Mouse (Mus musculus) forebrain, embryonic 11.5 days (tissue): Measurements from ENCODE around the gene H2-DMa. TPM values are rescaled to one million over a fixed set of nuclear protein-coding genes. Genes with fewer than 3 reads are reported as not detected.

Experiments used
- ATAC-seq: fragments of 200-750 bp; cut with Nextera tagmentation; replicated peaks from 2 replicates; pipeline ENCODE4 v1.8.0; 2017; ENCODE audit warnings: moderate TSS enrichment; ENCODE audit not compliant: low FRiP score
- DNase-seq: peaks from one replicate; pipeline ENCODE4 v3.0.0-alpha.2; 2017; ENCODE audit warnings: low spot score
- H3K27ac ChIP-seq: fragments of 300-500 bp; sonication (generic); 2 replicates; pipeline ENCODE4 v1.5.1; 2014; ENCODE audit warnings: low read depth, low read length
- H3K27me3 ChIP-seq: fragments of 300-500 bp; sonication (generic); 2 replicates; pipeline ENCODE4 v1.6.1; 2014; ENCODE audit warnings: mild to moderate bottlenecking, low read length, mixed read lengths; ENCODE audit not compliant: control insufficient read depth, insufficient read depth
- H3K36me3 ChIP-seq: fragments of 300-500 bp; sonication (generic); 2 replicates; pipeline ENCODE4 v1.6.1; 2014; ENCODE audit warnings: mild to moderate bottlenecking, low read length, moderate library complexity, mixed read lengths; ENCODE audit not compliant: control insufficient read depth, insufficient read depth
- H3K4me1 ChIP-seq: fragments of 300-500 bp; sonication (generic); replicated peaks from 2 replicates; pipeline ENCODE4 v1.6.1; 2014; ENCODE audit warnings: low read length, mixed read lengths; ENCODE audit not compliant: control insufficient read depth, insufficient read depth
- H3K4me2 ChIP-seq: fragments of 300-500 bp; sonication (generic); 2 replicates; pipeline ENCODE4 v1.6.1; 2014; ENCODE audit warnings: low read depth, mild to moderate bottlenecking, low read length, moderate library complexity, mixed read lengths; ENCODE audit not compliant: severe bottlenecking
- H3K4me3 ChIP-seq: fragments of 300-500 bp; sonication (generic); 2 replicates; pipeline ENCODE4 v1.5.1; 2014; ENCODE audit warnings: low read depth, low read length
- H3K9ac ChIP-seq: fragments of 300-500 bp; sonication (generic); 2 replicates; pipeline ENCODE4 v1.6.1; 2014; ENCODE audit warnings: low read length
- H3K9me3 ChIP-seq: fragments of 300-500 bp; sonication (generic); 2 replicates; pipeline ENCODE4 v1.6.1; 2016; ENCODE audit warnings: low read length, mixed read lengths; ENCODE audit not compliant: control insufficient read depth
- WGBS: fragments of 180-500 bp; shearing (Covaris S2); extraction: QIAGEN DNeasy Blood & Tissue Kit; methylation state at CpG from one replicate; pipeline ENCODE4 v1.1.7; 2014; 5-methylcytosine and 5-hydroxymethylcytosine counted together
- polyA plus RNA-seq: library from polyadenylated mRNA; unstranded; fragments of >200 nt; fragmentation: Nextera tagmentation; extraction: Ambion mirVana; gene quantifications from 2 replicates; pipeline ENCODE4 v1.2.1, GENCODE M21; 2014

Gene H2-DMa
- polyA plus RNA-seq, 1 experiment from 2014 or later: 8.2 TPM

GRCm38 (mm10) chr17:34165033-34165730 lies 45.8 kb downstream of the H2-DMa start:
- Histone ChIP-seq H3K27ac (no peak overlapping the region), H3K4me1 (no peaks in the 10 kb centered on the region), H3K4me2 (no peak overlapping the region), H3K27me3 (no peaks in the 10 kb centered on the region), H3K9ac (no peak overlapping the region), H3K4me3 (no peak overlapping the region), H3K9me3 (no peaks in the 10 kb centered on the region), H3K36me3 (no peaks in the 10 kb centered on the region)
- DNase-seq: no peak
- no peak for ATAC-seq
- 83% methylated on average over 6 of the region's 6 CpGs for WGBS

- no peaks in the 10 kb centered on the region for H3K4me1 ChIP-seq
- no peaks in the 10 kb centered on the region for H3K36me3 ChIP-seq
- ATAC-seq: no peak
- 5% methylated on average over 2 of the region's 2 CpGs for WGBS
- H3K9ac ChIP-seq: no peak overlapping the region
- no peak overlapping the region for H3K4me2 ChIP-seq
- DNase-seq: peak; percentile 62
- H3K27ac ChIP-seq: no peak overlapping the region
- H3K9me3 ChIP-seq: no peaks in the 10 kb centered on the region; the same call in 1 of the 2 replicates
- H3K27me3 ChIP-seq: no peaks in the 10 kb centered on the region
- no peak overlapping the region for H3K4me3 ChIP-seq
Measured at GRCm38 (mm10) chr17:34169279-34169678, 49.9 kb downstream of the H2-DMa start.

GRCm38 (mm10) chr17:34170487-34170876 lies 51.1 kb downstream of the H2-DMa start:
- H3K9ac ChIP-seq: no peak overlapping the region
- no peak overlapping the region for H3K4me2 ChIP-seq
- 25% methylated on average over 4 of the region's 4 CpGs for WGBS
- ATAC-seq (no peak), DNase-seq (no peak)
- H3K9me3 ChIP-seq: no peaks in the 10 kb centered on the region; the same call in 1 of the 2 replicates
- H3K27me3 ChIP-seq: no peaks in the 10 kb centered on the region
- no peaks in the 10 kb centered on the region for H3K4me1 ChIP-seq
- no peak overlapping the region for H3K4me3 ChIP-seq
- H3K27ac ChIP-seq: no peak overlapping the region
- H3K36me3 ChIP-seq: no peaks in the 10 kb centered on the region

- no peaks in the 10 kb centered on the region for H3K36me3 ChIP-seq
- H3K9ac ChIP-seq: no peak overlapping the region; the same call in 1 of the 2 replicates
- no peaks in the 10 kb centered on the region for H3K4me1 ChIP-seq
- no peaks in the 10 kb centered on the region for H3K27me3 ChIP-seq
- H3K9me3 ChIP-seq: no peaks in the 10 kb centered on the region; the same call in 1 of the 2 replicates
- H3K4me2 ChIP-seq: no peak overlapping the region
- no peak overlapping the region for H3K27ac ChIP-seq
- ATAC-seq (no peak), DNase-seq (peak; percentile 79)
- 46% methylated on average over 13 of the region's 13 CpGs for WGBS
- no peak overlapping the region for H3K4me3 ChIP-seq
Measured at GRCm38 (mm10) chr17:34170877-34171498, 51.6 kb downstream of the H2-DMa start.

- Histone ChIP-seq H3K4me1 (no peaks in the 10 kb centered on the region), H3K9me3 (peaks cover 4% of the 10 kb centered on the region; the same call in 1 of the 2 replicates), H3K27me3 (no peaks in the 10 kb centered on the region), H3K27ac (no peak overlapping the region), H3K9ac (no peak overlapping the region), H3K4me2 (no peak overlapping the region), H3K36me3 (no peaks in the 10 kb centered on the region), H3K4me3 (no peak overlapping the region)
- 95% methylated on average over 5 of the region's 5 CpGs for WGBS
- DNase-seq: no peak
- no peak for ATAC-seq
Measured at GRCm38 (mm10) chr17:34172528-34172927, 53.2 kb downstream of the H2-DMa start.

GRCm38 (mm10) chr17:34174075-34174474 lies 54.7 kb downstream of the H2-DMa start:
- no peak overlapping the region for H3K4me3 ChIP-seq
- H3K27me3 ChIP-seq: no peaks in the 10 kb centered on the region
- no peak overlapping the region for H3K4me2 ChIP-seq
- H3K4me1 ChIP-seq: no peaks in the 10 kb centered on the region
- WGBS: 61% methylated on average over 1 of the region's 1 CpGs
- H3K9me3 ChIP-seq: peaks cover 4% of the 10 kb centered on the region; the same call in 1 of the 2 replicates
- no peak overlapping the region for H3K27ac ChIP-seq
- H3K36me3 ChIP-seq: no peaks in the 10 kb centered on the region
- no peak for DNase-seq
- no peak overlapping the region for H3K9ac ChIP-seq
- ATAC-seq: no peak

- no peak overlapping the region for H3K9ac ChIP-seq
- no peak overlapping the region for H3K4me3 ChIP-seq
- no peak overlapping the region for H3K4me2 ChIP-seq
- no peak overlapping the region for H3K27ac ChIP-seq
- no peaks in the 10 kb centered on the region for H3K4me1 ChIP-seq
- peaks cover 4% of the 10 kb centered on the region; the same call in 1 of the 2 replicates for H3K9me3 ChIP-seq
- H3K27me3 ChIP-seq: no peaks in the 10 kb centered on the region
- ATAC-seq (no peak), DNase-seq (no peak)
- no peaks in the 10 kb centered on the region for H3K36me3 ChIP-seq
- WGBS: 71% methylated on average over 4 of the region's 4 CpGs
Measured at GRCm38 (mm10) chr17:34177179-34177578, 57.8 kb downstream of the H2-DMa start.

GRCm38 (mm10) chr17:34179019-34179418 lies 59.7 kb downstream of the H2-DMa start:
- Histone ChIP-seq H3K4me1 (no peaks in the 10 kb centered on the region), H3K27ac (no peak overlapping the region), H3K4me3 (no peak overlapping the region), H3K36me3 (no peaks in the 10 kb centered on the region), H3K9ac (no peak overlapping the region), H3K9me3 (peaks cover 4% of the 10 kb centered on the region; the same call in 1 of the 2 replicates), H3K27me3 (no peaks in the 10 kb centered on the region; the same call in 1 of the 2 replicates), H3K4me2 (no peak overlapping the region)
- DNase-seq (no peak), ATAC-seq (no peak)
- 68% methylated on average over 6 of the region's 6 CpGs for WGBS
